Mouse (Mus musculus) spleen, postnatal 36 days (tissue): Measurements from ENCODE around the gene Hc.

Experiments
- DNase-seq, 2 experiments: peaks; one replicate each; pipeline ENCODE4 v3.0.0; 2022; ENCODE audit warnings: low spot score in 2 of 2, mixed read lengths in 1 of 2

Gene Hc

GRCm38 (mm10) chr2:35057243-35057642 is 4.0 kb downstream of the Hc start:
- no peak for DNase-seq

- DNase-seq, result peak; percentile 3 to 18
These were observed 12.4 kb downstream of the Hc start for GRCm38 (mm10) chr2:35048851-35049250.

- peak in 1 of 2 experiments; percentile 22 for DNase-seq
These were observed 16.3 kb downstream of the Hc start for GRCm38 (mm10) chr2:35044956-35045355.

GRCm38 (mm10) chr2:35038580-35039375 is 22.5 kb downstream of the Hc start:
- no peak for DNase-seq

GRCm38 (mm10) chr2:35024646-35025154 is 36.5 kb downstream of the Hc start:
- no peak for DNase-seq

GRCm38 (mm10) chr2:35021806-35022205 is 39.4 kb downstream of the Hc start:
- DNase-seq, result no peak

GRCm38 (mm10) chr2:35015861-35016260 is 45.4 kb downstream of the Hc start:
- DNase-seq, result no peak

- no peak for DNase-seq
These were observed 49.6 kb downstream of the Hc start for GRCm38 (mm10) chr2:35011649-35012048.

GRCm38 (mm10) chr2:34998956-34999355 is 62.3 kb downstream of the Hc start:
- DNase-seq, result no peak

- DNase-seq, result no peak
These were observed 64.7 kb downstream of the Hc start for GRCm38 (mm10) chr2:34996506-34996905.

GRCm38 (mm10) chr2:34993696-34994356 is 67.4 kb downstream of the Hc start:
- DNase-seq, result no peak

- DNase-seq, result no peak
These were observed 68.2 kb downstream of the Hc start for GRCm38 (mm10) chr2:34992729-34993695.

- DNase-seq, result no peak
These were observed 69.3 kb downstream of the Hc start for GRCm38 (mm10) chr2:34991966-34992365.

GRCm38 (mm10) chr2:34989749-34990148 is 71.5 kb downstream of the Hc start:
- DNase-seq, result no peak

GRCm38 (mm10) chr2:34987595-34987994 is 73.6 kb downstream of the Hc start:
- DNase-seq, result no peak

- no peak for DNase-seq
These were observed 76.4 kb downstream of the Hc start for GRCm38 (mm10) chr2:34984885-34985284.

GRCm38 (mm10) chr2:34982906-34983698 is 78.1 kb downstream of the Hc start:
- no peak for DNase-seq

- DNase-seq, result no peak
These were observed 79.0 kb downstream of the Hc start for GRCm38 (mm10) chr2:34982096-34982724.

- DNase-seq, result no peak
These were observed 81.7 kb downstream of the Hc start for GRCm38 (mm10) chr2:34979459-34980011.

- no peak for DNase-seq
These were observed 83.0 kb downstream of the Hc start for GRCm38 (mm10) chr2:34978226-34978625.
